Mouse (Mus musculus) limb, embryonic 10.5 days (tissue): ENCODE measurements around the gene Prss53. TPM values are rescaled to one million over a fixed set of nuclear protein-coding genes. Genes with fewer than 3 reads are reported as not detected.

Experiments used
- DNase-seq: peaks from one replicate; pipeline ENCODE4 v3.0.0-alpha.2; 2017; ENCODE audit warnings: low spot score
- H3K27ac ChIP-seq: fragments of 300-500 bp; sonication (generic); 2 replicates; pipeline ENCODE4 v1.5.1; 2016; ENCODE audit warnings: mild to moderate bottlenecking
- H3K27me3 ChIP-seq: fragments of 300-500 bp; sonication (generic); 2 replicates; pipeline ENCODE4 v1.6.1; 2016; ENCODE audit warnings: low read depth, mild to moderate bottlenecking; ENCODE audit not compliant: poor library complexity, severe bottlenecking
- H3K36me3 ChIP-seq: fragments of 300-500 bp; sonication (generic); 2 replicates; pipeline ENCODE4 v1.6.1; 2016; ENCODE audit warnings: mild to moderate bottlenecking, moderate library complexity
- H3K4me1 ChIP-seq: fragments of 300-500 bp; sonication (generic); 2 replicates; pipeline ENCODE4 v1.6.1; 2016
- H3K4me3 ChIP-seq: fragments of 300-500 bp; sonication (generic); 2 replicates; pipeline ENCODE4 v1.5.1; 2016; ENCODE audit warnings: mild to moderate bottlenecking, moderate library complexity
- H3K9me3 ChIP-seq: fragments of 300-500 bp; sonication (generic); replicated peaks from 2 replicates; pipeline ENCODE4 v1.6.1; 2016; ENCODE audit warnings: mild to moderate bottlenecking
- WGBS: fragments of 180-500 bp; shearing (Covaris S2); methylation state at CpG from one replicate; pipeline ENCODE4 v1.1.7; 2016; 5-methylcytosine and 5-hydroxymethylcytosine counted together
- polyA plus RNA-seq: library from polyadenylated mRNA; unstranded; fragments of >200 nt; fragmentation: Nextera tagmentation; extraction: Ambion mirVana; gene quantifications from 2 replicates; pipeline ENCODE4 v1.2.1, GENCODE M21; 2016

Prss53 gene
- 0.50 and 0.75 TPM in 2 replicates for polyA plus RNA-seq

DNA sequence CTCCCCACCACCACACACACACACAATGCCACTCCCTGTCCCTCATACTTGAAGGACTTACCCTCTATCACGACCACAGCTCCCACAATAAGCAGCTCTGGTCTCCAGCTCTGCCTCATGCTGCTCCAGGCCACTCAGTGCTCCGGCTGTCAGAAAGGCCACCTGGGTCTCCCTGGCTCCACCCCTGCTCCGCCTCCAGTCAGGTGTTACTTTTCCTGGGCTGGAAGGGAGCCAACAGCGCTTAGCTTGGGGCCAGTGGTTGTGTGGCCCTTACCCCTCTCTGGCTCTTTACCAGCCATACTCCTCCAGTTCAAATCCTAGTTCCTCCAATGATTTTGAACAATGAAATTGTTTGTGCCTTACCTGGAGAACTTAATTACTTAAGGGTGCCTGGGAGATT, at the start of gene Prss53:
Gene Prss53 (minus strand): TSS at position 173 of the 400 bp plus-strand sequence.
- Histone ChIP-seq H3K4me3 (no peak within 1 kb of the TSS), H3K4me1 (peaks cover 13% of the 10 kb centered on the region), H3K27me3 (no peaks in the 10 kb centered on the region), H3K27ac (no peak within 1 kb of the TSS), H3K36me3 (peaks cover 80% of the 10 kb centered on the region), H3K9me3 (no peaks in the 10 kb centered on the region)
- DNase-seq: no peak
- WGBS: 25% methylated on average over 4 of the region's 4 CpGs

DNA sequence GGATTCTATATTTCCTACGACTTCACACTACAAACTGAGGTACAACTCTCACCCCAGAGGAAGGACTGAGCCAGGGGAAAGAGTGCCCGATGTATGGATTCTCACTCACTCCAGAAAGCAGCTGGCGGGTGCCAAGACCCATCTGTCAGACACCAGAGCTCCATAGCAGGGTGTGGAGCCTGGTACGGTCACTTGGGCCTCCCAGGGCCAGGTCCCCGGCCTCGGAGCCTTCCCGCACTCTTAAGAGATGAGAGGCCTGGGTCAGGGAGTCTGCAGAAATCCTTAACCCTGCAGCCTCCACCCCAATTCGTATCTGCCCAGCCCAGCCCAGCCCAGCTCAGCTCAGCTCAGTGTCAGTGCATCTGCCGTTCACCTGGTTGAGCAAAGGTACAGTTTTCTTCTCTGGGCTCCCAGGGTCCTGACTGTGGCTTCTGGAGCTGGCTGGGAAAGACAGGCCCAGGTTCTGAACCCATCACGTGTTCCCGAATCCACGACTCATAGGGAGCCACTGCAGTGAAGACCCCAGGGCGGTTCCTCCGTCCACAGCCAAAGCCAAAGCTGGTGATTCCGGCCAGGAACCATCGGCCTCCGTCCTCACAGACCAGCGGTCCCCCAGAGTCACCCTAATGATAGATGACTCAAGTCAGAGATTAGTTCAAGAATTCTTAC, 45.6 kb upstream of the Prss53 start:
- WGBS: 58% methylated on average over 18 of the region's 18 CpGs
- H3K27ac ChIP-seq: peak overlapping the region; percentile 25; the same call in 1 of the 2 replicates

GRCm38 (mm10) chr7:127935748-127936159, 45.0 kb upstream of the Prss53 start:
- peaks cover 7% of the 10 kb centered on the region; the same call in 1 of the 2 replicates for H3K27me3 ChIP-seq

More for the DNA sequence above, 45.6 kb upstream of the Prss53 start:
- Histone ChIP-seq H3K4me3 (peak overlapping the region; percentile 65), H3K4me1 (peaks cover 43% of the 10 kb centered on the region), H3K27me3 (peaks cover 7% of the 10 kb centered on the region; the same call in 1 of the 2 replicates), H3K36me3 (no peaks in the 10 kb centered on the region), H3K9me3 (no peaks in the 10 kb centered on the region)
- DNase-seq: no peak

DNA sequence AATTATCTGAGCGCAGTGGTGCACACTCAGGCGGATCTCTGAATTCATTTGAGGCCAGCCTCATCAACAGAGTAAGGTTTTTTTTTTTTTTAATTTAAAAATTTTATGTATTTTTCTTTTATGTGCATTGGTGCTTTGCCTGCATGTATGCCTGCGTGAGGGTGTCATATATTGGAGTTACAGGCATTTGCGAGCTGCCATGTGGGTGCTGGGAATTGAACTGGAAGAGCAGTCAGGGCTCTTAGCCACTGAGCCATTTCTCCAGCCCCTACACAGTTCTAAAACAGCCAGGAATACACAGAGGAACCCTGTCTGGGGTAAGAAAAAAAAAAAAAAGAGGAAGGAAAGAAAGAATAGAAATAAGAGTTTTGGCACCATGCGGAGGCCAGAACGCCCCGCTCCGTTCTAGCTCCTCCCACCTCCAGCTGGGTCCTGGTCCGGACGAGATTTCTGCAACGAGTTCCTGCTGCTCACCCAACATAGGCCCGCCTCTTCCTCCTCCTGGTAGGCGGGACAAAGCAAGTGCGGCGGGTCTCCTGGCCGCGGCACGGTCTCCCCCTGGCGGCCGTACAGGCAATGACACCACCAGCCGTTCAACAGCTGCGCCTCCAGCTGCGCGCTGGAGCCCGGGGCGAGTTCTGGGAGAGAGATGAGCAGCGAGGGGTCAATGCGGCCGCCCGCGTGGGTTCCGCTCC, 44.4 kb upstream of the Prss53 start:
- DNase-seq: peak; percentile 95
- peak overlapping the region; percentile 82 for H3K27ac ChIP-seq
- peak overlapping the region; percentile 65 for H3K4me3 ChIP-seq
- peaks cover 47% of the 10 kb centered on the region for H3K4me1 ChIP-seq
- no peaks in the 10 kb centered on the region for H3K36me3 ChIP-seq
- 7% methylated on average over 32 of the region's 32 CpGs for WGBS
- H3K27me3 ChIP-seq: peaks cover 12% of the 10 kb centered on the region
- H3K9me3 ChIP-seq: no peaks in the 10 kb centered on the region

More at GRCm38 (mm10) chr7:127935748-127936159, 45.0 kb upstream of the Prss53 start:
- peak overlapping the region; percentile 65 for H3K4me3 ChIP-seq
- no peaks in the 10 kb centered on the region for H3K9me3 ChIP-seq
- peak overlapping the region; percentile 82 for H3K27ac ChIP-seq
- no peak for DNase-seq
- no peaks in the 10 kb centered on the region for H3K36me3 ChIP-seq
- peaks cover 45% of the 10 kb centered on the region for H3K4me1 ChIP-seq
- WGBS: under 1% methylated on average over 38 of the region's 38 CpGs

DNA sequence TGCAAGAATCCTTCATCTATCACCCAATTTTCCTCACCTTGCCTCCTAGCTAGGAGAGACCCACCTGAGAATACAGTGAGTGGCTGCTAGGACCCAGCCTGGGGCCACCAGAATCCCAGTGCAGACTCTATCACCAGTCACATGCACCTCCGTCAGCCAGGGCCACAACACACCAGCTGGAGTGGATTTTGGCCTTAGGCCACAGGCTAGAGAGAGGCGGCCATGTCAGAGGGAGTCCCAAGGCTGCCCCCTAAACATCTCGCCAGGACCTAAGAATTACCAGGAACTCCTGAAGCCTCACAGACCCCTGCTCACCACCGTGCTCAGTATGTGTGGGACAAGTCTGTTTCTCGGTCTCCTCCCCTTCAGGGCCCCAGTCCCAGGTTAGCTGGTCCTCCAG, 43.3 kb upstream of the Prss53 start:
- no peaks in the 10 kb centered on the region for H3K9me3 ChIP-seq
- peaks cover 58% of the 10 kb centered on the region for H3K4me1 ChIP-seq
- peak overlapping the region; percentile 82; the same call in 1 of the 2 replicates for H3K27ac ChIP-seq
- H3K4me3 ChIP-seq: no peak overlapping the region
- H3K27me3 ChIP-seq: peaks cover 23% of the 10 kb centered on the region
- DNase-seq: no peak
- 89% methylated on average over 5 of the region's 5 CpGs for WGBS
- no peaks in the 10 kb centered on the region for H3K36me3 ChIP-seq

DNA sequence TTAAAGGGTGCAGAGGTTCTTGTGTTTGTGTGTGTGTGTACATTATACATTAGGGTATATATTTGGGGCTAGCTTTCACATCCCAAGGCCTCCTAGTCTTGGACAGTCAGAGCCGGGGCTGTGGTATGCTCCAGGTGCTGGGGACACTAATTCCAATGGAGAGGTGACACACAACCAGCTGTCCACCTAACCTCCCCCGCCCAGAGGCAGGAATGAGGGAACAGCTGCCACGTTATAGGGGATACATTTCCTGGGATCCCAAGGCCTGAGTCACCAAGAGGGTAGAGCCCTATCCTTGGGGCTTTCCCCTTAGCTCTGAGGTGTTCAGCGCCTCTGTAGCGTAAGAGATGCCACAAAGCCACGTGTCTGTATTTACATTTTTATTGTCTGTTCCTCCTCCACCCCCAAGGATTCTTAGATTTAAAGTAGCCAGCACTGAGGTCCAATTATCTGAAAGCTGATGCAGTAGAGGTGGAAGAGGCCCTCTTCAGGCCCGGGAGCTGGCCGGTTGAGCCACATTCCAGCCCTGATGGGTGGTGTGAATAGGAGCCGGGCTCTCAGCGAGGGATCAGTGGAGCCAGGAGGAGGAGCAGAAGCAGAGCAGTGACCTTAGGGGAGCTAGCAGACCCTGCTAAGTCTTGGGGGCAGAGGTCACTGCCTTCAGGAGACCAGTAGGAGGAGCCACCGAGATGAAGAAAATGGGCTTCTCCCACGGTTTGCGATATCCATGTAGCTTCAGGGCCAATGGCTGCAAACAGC, 41.7 kb upstream of the Prss53 start:
- Histone ChIP-seq H3K36me3 (peaks cover 3% of the 10 kb centered on the region; the same call in 1 of the 2 replicates), H3K9me3 (no peaks in the 10 kb centered on the region), H3K4me3 (no peak overlapping the region), H3K27ac (0 out of 2 replicates have a peak overlapping the region, but pooled peaks have one; percentile 4), H3K4me1 (peaks cover 62% of the 10 kb centered on the region), H3K27me3 (peaks cover 40% of the 10 kb centered on the region)
- 16% methylated on average over 13 of the region's 13 CpGs for WGBS
- no peak for DNase-seq

DNA sequence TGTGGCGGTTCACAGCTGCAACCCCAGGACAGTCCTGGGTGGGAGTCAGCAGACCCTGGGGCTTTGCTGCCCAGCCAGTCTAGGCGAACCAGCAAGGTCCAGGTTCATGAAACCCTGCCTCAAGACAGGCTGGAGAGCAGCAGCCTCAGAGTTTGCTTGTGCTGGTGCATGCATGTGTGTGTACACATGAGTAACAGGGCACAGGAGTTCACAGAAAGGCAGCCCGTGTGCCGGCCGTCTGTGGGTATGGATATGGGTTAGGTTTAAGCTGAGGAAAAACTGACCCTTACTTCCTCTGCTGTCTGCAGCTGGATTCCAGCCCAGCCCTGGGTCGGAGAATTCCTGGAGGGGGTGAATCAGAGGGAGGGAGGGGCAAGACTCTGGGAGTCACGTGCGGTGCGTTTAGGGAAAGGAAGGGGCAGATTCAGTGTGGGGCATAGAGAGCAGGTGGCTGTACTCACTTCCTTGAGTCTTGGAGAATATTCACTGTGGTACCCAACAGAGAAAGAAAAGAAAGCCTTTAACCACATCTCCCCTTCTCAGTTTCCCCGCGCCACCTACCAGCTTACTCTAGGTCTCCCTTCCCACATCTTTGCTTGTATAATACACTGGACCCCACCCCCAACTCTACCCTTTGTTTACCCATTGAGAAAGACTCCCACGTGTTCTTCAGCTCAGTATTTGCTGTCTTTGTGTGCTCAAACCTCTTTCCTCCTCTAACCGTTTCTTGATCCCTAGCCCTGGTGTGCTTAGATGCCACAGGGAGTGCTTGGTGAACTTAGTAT, 40.8 kb upstream of the Prss53 start:
- H3K4me1 ChIP-seq: peaks cover 62% of the 10 kb centered on the region
- no peaks in the 10 kb centered on the region for H3K9me3 ChIP-seq
- WGBS: 51% methylated on average over 13 of the region's 13 CpGs
- peaks cover 39% of the 10 kb centered on the region for H3K27me3 ChIP-seq
- no peak for DNase-seq
- H3K4me3 ChIP-seq: no peak overlapping the region
- peak overlapping the region; percentile 42; the same call in 1 of the 2 replicates for H3K27ac ChIP-seq
- H3K36me3 ChIP-seq: peaks cover 9% of the 10 kb centered on the region

- 73% methylated on average over 5 of the region's 5 CpGs for WGBS
- no peak for DNase-seq
- Histone ChIP-seq H3K4me3 (no peak overlapping the region), H3K36me3 (peaks cover 18% of the 10 kb centered on the region), H3K4me1 (peaks cover 55% of the 10 kb centered on the region), H3K9me3 (no peaks in the 10 kb centered on the region), H3K27ac (no peak overlapping the region), H3K27me3 (peaks cover 35% of the 10 kb centered on the region)
Measured at GRCm38 (mm10) chr7:127930636-127931035, 39.9 kb upstream of the Prss53 start.

DNA sequence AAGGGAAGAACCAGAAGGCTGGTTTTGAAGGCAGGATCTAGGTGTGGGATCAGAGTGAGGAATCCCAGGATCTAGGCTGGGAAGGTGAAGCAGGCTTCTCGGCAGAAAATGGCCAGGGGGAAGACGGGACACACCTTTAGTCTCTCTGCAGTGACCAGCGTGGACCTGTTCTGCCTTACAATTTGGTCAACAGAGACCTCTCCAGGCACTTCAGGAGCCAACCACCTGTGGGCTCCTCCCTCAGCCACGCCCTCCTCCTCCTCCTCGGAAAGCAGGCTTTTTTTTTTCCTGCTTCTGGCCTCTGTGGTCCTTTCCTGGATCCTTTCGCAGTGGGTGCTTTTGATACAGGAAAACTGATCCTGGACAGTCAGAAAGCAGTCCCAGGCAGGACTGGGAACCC, 39.2 kb upstream of the Prss53 start, which contains the start of gene Prss8:
Gene Prss8 (minus strand): TSS at position 182 of the 400 bp plus-strand sequence.
- peak; percentile 39 for DNase-seq
- WGBS: 9% methylated on average over 6 of the region's 6 CpGs
- Histone ChIP-seq H3K4me3 (peak within 1 kb of the TSS; percentile 42), H3K27ac (peak within 1 kb of the TSS; percentile 50), H3K4me1 (peaks cover 53% of the 10 kb centered on the region), H3K36me3 (peaks cover 25% of the 10 kb centered on the region), H3K27me3 (peaks cover 35% of the 10 kb centered on the region), H3K9me3 (no peaks in the 10 kb centered on the region)

- Histone ChIP-seq H3K4me1 (peaks cover 40% of the 10 kb centered on the region), H3K36me3 (peaks cover 38% of the 10 kb centered on the region), H3K27me3 (peaks cover 35% of the 10 kb centered on the region), H3K27ac (no peak overlapping the region), H3K9me3 (no peaks in the 10 kb centered on the region), H3K4me3 (peak overlapping the region; percentile 42)
- 52% methylated on average over 5 of the region's 5 CpGs for WGBS
- DNase-seq: no peak
Measured at GRCm38 (mm10) chr7:127928596-127928995, 37.8 kb upstream of the Prss53 start.

- 90% methylated on average over 11 of the region's 11 CpGs for WGBS
- Histone ChIP-seq H3K27me3 (peaks cover 35% of the 10 kb centered on the region), H3K9me3 (no peaks in the 10 kb centered on the region), H3K36me3 (peaks cover 45% of the 10 kb centered on the region), H3K27ac (no peak overlapping the region), H3K4me1 (peaks cover 31% of the 10 kb centered on the region), H3K4me3 (no peak overlapping the region)
- no peak for DNase-seq
Measured at GRCm38 (mm10) chr7:127927726-127928125, 37.0 kb upstream of the Prss53 start.

DNA sequence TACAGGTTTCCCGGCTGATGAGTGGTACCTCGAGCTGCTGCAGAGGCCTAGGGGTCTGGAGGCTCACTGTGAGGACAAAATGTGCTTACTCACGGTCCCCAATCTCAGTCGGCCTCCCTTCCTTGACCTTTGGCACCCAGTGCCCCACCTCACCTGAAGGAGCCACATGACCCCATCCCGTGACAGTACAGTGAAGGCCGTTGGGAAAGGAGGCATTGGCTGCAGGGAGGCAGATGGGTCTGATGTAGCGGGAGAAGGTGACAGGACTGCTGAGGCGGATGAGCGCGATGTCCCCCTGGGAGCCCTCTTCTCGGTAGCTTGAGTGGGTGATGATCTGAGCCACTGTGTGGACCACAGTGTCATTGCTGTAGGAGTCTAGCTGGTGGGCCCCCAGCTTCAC, 36.1 kb upstream of the Prss53 start:
- DNase-seq: no peak
- Histone ChIP-seq H3K4me1 (peaks cover 24% of the 10 kb centered on the region), H3K27ac (no peak overlapping the region), H3K36me3 (peaks cover 54% of the 10 kb centered on the region), H3K27me3 (peaks cover 35% of the 10 kb centered on the region), H3K9me3 (no peaks in the 10 kb centered on the region), H3K4me3 (no peak overlapping the region)
- WGBS: 87% methylated on average over 11 of the region's 11 CpGs
